Mouse (Mus musculus) adrenal gland, postnatal 4 days (tissue): ENCODE data around the gene Ropn1l. TPM values are rescaled to one million over a fixed set of nuclear protein-coding genes. Genes with fewer than 3 reads are reported as not detected.

Experiments used
- DNase-seq, 2 experiments: peaks; one replicate each; pipeline ENCODE4 v3.0.0; 2021 to 2022; ENCODE audit warnings: low spot score in 2 of 2, mixed read lengths in 2 of 2
- long read RNA-seq, 2 experiments: library from polyadenylated mRNA; stranded (forward); transcript quantifications; one replicate each; pipeline ENCODE4 v2.0.0; 2021
- total RNA-seq, 2 experiments: library from RNA; stranded (reverse); gene quantifications; 2 replicates each; pipeline ENCODE4 v1.2.3; 2021

Ropn1l gene
- 1 to 10 TPM; 2.2 to 3.8 TPM for total RNA-seq
- long read RNA-seq, experiment 1, transcript Ropn1l-201 (5 exons, 957 nt) = major isoform, 7 of 8 reads
- long read RNA-seq, experiment 1, partial matches to known transcripts = 0 of 8 reads
- long read RNA-seq, experiment 1, other reads (novel, unspliced or antisense) = 1 of 8 reads
- long read RNA-seq, experiment 2, partial matches to known transcripts = 0 of 2 reads
- long read RNA-seq, experiment 2, other reads (novel, unspliced or antisense) = 0 of 2 reads

DNA sequence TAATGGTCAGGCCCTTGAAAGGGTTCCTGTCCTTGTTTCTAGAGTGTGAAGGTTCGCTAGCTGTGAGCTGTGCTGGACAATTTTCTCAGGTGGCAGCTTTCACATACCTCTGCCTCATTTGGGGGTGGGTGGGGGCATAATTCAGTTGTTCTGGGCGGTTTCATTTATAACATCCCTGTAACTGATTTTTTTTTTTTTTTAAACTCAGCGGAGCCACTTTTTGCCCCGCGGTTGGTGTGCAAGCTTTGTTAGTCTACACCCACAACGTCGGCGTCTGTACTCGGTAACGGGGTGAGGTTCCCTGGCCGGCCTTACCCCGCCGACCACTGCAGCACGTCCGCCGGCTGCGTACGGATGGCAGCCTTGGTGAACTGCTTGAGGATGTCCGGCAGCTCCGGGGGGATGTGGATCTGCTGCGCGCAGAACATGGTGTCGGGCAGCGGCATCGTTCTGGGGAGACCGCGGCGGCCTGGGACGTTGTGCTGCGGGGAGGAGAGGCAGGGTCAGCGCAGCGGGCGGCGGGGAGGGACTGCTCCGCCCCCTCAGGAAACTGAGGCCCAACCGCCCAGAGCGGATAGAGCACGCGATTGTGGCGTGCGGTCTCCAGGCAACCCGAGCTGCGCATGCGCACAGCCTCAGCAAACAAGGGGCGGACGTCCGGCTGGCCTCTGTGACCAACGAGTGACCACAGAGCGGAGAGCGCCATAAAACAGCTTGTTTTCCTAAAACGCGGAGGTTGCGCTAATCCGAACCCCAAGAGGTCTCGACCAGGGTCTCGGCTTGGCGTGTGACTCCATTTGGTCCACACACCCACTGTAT, at the start of gene Ropn1l:
TSS of gene Ropn1l (minus strand) at position 640 of the 819 bp plus-strand sequence.
- peak; percentile 84 to 88 for DNase-seq

DNA sequence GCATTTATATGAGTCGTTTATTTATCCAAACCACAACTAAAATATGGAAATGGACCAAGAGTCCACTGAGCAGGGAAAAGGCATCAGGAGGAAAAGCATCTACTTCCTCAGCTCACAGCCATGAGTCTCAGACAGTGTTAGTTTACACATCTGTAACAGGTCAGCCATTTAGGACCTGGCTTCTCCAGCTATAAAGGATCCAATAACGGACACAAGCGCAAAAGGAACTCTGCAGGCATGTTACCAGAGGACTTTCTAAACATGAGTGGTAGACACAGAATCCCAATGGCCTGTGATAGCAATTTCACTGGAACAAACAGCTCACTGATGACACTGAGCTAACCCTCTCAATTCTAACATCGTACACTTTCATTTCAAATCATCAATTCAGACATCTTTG, 49.5 kb upstream of the Ropn1l start:
- DNase-seq = no peak

DNA sequence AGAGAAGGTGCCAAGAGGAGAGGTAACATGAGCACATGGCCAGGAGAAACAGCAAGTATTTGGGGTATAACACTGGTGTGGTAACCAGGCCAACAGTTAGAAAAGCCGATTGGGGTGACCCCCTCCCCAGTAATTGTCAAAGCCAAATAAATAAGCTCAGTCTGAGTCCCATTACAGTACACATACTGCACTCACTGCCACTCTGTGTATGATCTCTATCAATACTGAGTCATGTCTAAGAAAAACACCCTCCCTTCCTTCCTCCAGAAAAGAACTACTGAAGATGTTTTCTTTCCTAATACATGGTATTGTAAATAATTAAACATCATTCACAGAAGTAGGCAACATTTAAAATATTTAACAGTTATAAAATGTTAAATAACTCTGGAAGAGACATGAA, 48.8 kb upstream of the Ropn1l start:
- DNase-seq = no peak

DNA sequence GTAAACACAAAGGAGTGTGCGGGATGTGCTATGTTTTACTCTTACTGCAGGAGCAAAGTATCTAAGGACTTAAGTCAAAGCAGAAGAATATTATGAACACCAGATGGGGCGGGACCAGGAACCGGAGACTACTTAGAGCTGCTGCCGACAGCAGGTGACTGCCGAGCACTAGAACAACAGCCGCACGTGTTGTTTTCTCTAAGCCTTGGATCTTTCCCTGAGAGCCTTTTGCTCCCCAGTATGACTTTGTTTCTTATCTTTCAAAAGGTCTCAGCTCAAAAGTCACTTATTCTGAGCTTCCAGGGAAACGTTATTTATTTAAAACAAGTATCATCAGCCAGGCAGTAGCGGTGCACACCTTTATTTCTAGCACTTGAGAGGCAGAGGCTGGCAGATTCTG, 41.3 kb upstream of the Ropn1l start:
- DNase-seq = no peak

DNA sequence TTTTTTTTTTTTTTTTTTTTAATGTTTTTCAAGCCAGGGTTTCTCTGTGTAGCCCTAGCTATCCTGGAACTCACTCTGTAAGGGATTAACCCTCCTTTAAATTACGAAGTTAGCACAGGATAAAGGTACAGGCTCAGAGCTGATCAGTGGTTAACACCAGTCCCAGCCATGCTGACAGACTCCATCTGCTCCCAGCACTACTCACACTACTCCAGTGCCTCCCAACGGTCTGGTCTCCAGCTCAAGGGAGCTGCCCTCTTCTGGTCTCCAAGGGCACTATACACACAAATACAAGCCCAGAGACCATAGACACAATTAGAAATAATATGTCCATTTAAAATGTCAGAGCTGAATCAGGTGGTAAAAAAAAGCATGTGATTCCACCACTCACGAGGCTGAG, 40.8 kb upstream of the Ropn1l start:
- DNase-seq = no peak

DNA sequence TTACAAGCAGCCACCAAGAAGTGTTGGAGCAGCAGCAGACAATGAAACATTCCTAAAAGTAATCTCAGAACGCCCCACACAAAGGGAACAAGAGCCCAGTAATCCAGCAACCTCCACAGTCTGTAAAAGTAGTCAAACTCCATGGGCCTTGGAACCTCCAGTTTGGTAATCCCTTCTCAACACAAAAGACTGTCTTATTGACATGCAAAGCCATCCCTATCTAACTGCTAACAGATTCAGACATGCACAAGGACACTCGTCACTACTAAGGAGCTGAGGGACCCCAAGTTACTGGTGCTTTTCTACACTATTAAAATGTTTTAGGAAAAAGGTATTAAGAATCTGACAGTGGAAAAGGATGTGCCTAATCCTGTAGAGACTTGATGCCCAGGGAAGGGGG, 33.9 kb upstream of the Ropn1l start:
- no peak for DNase-seq

DNA sequence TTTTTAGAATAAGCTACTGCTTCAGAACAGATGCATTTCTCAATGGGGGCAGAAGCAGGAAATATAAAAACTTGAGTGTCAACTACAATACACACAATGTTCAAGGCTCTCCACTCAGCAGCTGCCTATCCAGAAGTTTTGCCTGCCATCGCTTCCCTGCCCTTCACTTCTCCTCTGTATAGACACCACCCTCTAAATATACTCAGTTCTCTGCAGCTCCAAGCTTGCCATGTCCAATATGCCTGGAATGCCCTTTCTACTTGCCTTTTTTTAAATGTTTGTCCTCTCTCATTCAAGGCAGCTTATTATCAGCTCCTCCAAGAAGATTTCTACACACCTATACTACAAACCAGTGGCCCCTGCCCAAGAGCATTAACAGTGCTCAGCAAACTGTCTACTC, 23.1 kb upstream of the Ropn1l start:
- DNase-seq = no peak

DNA sequence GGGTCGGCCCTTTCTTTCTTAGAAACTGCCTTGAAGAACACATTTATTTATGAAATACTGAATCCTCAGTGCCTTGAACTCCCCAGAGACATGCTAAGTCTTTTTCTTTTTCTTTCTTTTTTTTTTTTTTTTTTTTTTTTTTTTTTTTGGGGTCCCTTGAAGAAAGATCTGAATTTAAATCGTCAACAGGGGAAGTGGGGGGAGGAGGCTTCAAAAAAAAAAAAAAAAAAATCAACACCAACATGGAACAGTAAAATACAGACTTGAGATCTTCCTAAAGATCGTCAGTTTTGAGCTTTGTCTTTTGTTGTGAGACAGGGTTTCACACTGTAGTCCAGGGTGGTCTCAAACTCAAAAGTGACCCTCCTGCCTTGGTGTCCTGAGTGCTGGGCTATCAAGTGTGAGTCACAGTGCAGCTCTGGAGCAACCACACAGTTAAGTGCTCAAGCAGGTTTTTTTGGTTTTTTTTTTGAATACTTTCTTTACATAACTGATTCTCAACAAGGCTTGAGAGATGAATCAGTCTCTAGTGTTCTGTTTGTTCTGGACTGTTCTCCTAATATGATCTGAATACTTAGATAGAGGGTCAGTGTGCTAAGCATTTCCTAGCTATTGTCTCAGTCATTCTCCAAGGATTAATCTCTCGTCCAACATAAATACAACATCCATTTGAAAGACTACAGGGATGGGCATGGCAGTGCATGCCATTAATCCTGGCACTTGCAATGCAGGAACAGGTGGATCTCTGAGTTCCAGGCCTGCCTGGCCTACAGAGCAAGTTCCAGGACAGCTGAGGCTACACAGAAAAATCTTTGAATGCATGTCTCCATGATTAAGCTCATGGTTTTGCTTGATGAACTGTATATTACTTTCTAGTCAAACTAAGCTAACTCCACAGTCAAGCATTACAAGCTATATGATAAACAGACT, 19.4 kb upstream of the Ropn1l start:
- no peak for DNase-seq

DNA sequence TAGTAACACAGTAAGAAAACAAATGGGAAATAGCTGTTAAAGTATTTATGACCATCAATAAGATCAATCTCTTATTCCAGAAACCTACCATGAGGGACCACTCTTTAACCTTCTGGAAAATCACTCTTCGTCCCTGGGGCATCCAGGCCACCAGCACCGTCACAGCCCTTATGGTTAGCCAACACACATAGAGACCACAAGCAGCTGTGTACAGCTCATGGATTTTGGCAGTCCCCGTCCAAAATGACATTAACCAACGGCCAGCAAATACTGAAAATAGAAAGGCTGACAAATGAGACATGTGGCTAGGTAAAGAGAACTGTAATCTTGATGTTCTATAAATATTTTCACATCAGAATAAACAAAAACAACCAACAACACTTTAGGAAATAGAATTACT, 18.0 kb upstream of the Ropn1l start:
- DNase-seq = no peak

DNA sequence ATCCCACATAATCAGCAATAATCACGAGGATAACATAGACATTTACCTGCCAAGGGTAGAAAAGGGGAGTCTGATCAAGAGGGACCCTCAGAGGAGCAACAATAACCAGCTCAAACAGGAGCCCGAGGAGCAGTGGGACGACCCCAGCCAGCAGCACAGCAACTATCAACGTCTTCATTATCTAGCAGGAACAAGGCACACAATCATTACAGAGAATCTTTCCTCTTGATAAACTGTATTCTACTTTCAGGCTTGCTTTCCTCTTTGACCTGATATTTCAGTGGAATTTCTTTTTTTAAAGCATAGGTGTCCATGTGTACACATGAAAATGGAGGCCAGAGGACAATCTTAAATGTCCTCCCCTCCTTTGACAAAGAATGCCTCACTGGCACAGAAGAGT, 16.0 kb upstream of the Ropn1l start:
- no peak for DNase-seq

DNA sequence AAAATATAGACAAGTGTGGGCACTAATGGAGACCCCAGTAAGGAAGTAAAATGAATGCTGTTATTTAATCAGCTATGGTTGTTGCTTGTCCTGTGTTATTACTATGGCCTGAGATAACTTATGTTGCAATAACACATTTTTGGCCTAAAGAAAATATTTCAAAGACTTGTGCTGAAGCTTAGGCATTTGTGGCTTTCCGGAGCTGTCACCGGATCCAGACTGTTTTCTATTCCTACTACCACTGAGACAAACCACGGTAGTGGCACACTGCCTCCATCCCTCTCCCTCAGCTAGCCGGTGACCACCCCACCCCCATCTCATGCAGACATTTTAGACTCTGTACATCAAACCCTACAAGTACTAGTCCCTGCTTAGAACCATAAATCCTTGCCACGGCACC, 15.3 kb upstream of the Ropn1l start:
- DNase-seq = no peak

DNA sequence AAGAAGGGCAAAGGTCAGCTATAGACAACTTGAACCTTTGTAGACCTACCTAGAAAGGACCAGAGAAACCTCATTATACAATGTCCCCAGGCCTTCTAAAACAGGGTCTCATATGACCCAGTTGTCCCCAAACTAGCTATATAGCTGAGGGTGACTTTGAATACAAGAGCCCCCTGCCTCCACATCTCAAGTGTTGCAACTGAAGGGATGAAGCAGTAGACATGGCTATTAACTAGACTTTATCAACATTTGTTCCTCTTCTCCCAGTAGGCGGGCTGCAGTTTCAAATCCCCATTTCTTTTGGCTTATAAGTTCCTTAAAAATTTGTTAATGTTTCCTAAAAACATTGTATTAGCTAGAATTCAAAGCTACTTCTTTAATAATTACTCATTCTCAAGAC, 13.2 kb upstream of the Ropn1l start:
- no peak for DNase-seq

DNA sequence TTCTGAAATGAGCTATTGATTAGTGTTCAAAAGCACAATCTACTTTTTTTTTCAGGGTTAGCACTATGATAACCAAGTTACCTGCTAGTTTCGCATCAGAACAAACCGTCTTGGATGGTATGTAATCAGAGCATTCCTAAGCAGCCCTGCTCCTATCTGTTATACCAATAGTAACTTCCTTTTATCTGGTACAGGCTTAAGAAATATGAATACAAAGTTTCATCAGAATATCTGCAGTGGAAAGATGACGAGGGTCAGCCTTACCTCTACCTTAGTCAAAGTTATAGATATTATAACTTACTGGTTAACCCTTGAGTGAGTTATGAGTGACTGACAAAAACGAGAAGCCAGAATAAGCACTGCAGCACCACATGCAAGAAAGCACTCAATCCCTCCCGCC, 12.8 kb upstream of the Ropn1l start:
- DNase-seq = no peak

DNA sequence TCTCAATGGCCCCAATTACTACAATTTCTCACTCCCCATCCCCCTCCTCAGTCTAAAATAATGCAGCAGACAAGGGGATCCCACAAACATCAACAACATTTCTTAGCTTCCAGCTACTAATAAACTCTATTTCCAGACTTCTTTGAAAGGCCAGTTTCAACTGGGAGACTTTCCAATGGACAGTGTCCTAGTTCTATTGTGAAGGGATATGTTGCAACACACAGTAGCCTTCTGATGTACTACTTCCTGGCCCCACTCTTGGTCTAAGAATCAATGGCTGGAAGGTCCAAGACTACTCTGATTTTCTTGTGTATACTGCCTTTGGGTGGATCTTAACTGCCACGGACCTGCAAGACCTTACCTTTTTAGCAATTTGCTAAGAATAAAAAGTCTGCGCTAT, 12.3 kb upstream of the Ropn1l start:
- no peak for DNase-seq

DNA sequence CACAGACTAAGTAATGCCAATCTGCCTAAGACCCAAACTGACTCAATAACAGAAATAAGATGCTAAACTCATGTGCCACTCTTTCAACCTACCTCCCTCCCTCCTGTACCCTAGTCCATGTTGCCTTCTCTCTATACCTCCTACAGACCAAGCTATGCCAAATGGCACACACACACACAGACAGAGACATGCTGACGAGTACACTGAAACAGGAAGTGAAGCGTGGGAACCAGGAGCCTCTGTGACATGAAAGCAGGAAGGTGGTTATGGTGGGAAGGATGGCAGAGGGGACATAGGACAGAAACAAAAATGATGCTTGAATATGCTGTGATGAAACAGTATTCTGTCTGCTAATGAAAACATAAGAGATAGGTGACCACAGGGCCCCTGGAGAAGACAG, 7.0 kb upstream of the Ropn1l start:
- no peak for DNase-seq

DNA sequence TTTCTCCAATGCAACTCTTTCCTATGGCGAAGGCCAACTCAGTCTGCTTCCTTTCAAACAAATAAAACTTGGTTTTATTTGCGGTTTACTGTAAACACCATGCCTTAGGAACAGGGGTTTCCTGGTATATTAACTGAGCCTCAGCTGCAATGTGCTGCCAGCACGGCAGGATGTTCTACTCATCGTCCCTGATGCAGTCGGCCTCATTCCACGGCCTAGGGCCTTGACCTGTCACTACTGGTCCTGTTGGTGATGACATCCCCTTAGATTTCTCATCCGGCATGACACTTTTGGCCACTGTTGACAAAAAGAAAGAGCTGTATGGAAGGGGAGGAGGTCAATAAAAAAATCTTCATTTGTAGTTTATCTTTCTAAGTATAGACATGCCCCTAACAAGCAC, 4.5 kb upstream of the Ropn1l start:
- DNase-seq = peak in 1 of 2 experiments; percentile 18

DNA sequence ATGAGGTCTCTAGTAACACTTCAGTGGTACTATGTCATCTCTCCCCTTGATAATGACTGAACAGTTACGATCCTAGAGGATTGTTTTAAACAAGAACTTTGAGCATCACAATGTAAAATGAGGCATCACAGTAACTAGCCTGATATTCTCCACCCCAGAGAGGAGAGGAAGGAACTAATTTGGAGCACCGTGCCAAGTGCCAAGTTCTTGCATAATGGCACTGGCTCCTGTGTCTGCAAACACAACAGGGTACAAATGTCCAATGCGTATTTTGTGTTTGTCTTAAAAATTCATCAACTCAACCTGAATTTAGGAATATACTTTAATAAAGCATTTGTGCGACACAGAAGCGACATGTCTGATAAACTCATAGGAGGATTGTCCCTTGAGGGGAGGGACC, 2.8 kb upstream of the Ropn1l start:
- no peak for DNase-seq

DNA sequence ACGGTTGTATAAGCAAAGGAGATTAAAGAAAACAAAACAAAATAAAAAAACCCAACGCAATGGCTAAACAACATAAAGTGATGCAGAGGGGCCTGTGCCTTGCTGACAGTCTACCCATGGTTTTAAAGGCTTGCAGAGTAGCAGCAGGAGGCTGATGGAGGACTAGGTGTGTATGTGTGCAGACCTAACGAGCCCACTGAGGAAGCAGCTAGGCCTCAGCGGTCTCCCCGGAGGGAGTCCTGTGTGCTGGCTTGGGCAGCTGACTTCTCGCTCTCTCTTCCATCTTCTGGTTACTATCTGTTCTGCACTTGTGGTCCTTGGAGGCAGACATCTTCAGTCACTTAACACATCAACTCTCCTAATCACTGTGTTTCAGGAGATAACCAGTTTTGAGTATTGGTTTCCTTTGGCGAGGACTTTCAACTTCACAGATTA, 1.3 kb upstream of the Ropn1l start:
- DNase-seq = no peak

DNA sequence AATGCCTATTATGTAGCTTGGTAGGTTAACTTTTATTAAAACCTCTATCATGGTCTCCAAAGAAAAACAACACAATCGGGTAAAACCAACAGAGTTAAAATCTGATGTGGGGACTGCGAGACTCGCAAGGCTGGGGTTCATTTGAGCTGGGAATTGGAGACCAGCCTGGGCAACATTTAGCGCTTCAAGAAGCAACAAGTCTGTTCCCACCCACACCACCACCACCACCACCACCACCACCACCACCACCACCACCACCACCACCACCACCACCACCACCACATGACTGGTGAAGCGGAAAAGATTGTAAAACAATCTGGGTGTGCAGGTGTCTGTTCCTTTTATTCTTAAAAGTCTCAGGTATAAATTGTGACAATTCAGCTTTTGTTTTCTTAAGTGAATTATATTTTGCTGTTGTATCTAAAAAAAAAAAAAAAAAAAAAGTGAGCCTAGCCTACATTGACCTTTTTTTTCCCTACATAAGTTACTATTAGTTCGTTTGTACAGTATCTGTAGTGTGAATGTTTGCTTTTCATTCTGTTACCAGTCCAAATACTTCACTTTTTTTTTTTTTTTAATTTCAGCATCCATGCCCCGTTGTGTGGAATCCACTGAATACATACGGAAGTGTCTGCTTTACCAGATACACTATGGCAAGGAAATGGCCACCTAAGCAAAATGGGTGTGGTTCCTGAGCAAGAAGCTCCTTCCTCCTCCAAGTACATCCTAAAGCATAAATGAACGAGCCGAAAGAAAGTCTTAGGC, 741 bp upstream of the Ropn1l start:
- DNase-seq = no peak

DNA sequence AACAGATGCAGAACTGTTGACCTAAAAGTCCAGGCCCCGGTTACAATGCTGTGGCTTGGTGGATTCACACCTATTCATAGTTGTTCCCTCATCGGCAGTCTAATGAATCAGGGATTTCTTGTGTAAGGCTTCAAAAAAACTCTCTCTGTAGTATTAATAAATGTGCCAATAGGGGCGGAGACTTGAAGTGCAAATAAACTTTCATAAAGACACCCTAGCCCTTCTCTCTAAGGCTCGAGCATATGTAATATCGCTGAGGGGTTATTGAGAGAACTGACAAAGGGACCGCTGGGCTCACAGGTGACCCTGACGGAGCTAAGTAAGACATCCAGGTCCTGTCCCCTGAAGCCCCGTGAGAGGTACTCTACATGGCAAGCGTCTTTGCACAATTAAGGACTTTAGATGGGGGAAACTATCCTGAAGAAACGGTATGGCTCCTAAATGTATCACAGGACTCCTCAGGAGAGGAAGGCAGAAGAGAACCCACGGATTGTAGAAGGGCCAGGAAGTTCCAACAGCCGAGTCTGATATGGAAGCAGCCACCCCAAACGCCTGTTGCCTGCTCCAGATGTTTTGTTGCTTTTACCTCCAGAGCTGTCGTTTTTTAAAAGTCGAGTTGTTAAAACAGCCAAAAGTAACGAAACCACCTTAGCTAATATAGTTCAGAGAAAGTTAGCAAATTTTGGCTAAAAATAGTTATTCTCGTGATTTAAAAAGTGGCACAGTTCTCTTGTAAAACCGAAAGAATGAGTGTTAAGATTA, 1.0 kb downstream of the Ropn1l start:
- no peak for DNase-seq
